Mouse (Mus musculus) kidney, postnatal 4 days (tissue): ENCODE data around the gene Wbp1.

Experiments used
- DNase-seq, 2 experiments: peaks; one replicate each; pipeline ENCODE4 v3.0.0; 2021; ENCODE audit warnings: mixed read lengths in 2 of 2

The Wbp1 gene

DNA sequence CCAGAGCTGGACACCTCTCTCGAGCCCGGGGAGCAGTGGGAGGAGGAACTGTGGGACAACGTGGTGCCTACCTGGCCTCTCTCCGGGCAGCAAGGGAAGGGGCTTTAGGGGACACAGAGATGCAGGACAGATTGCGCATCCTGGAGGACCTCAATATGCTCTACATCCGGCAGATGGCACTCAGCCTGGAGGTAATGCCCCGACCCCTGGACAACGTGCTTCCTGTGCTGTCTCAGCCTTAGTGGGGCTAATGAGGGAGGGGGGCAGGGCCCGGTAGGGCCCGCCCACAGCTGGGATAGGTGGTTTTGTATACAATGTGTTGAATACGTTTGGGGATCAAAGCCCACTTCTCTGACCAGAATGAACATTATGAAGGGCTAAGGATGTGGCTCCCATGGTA, 16.7 kb upstream of the Wbp1 start:
- DNase-seq: peak; percentile 64 to 77

DNA sequence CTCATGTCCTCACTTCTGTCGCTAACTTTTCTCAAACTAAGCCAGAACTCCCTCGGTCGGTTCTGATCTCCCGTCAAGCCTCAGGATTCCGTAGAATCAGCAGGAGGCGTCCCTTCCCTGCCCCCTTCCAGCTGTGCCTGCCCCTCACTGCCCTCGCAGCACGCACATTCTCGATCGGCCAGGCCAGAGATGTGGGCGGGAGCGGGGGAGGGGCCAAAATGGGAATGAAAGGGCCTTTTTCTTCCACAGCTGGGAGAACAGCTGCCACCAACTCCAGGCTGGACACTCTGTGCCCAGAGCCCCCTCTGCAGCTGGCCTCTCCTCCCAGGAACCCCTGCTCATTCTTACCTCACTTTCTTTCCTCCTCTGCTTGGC, 16.2 kb upstream of the Wbp1 start:
- peak; percentile 97 for DNase-seq

DNA sequence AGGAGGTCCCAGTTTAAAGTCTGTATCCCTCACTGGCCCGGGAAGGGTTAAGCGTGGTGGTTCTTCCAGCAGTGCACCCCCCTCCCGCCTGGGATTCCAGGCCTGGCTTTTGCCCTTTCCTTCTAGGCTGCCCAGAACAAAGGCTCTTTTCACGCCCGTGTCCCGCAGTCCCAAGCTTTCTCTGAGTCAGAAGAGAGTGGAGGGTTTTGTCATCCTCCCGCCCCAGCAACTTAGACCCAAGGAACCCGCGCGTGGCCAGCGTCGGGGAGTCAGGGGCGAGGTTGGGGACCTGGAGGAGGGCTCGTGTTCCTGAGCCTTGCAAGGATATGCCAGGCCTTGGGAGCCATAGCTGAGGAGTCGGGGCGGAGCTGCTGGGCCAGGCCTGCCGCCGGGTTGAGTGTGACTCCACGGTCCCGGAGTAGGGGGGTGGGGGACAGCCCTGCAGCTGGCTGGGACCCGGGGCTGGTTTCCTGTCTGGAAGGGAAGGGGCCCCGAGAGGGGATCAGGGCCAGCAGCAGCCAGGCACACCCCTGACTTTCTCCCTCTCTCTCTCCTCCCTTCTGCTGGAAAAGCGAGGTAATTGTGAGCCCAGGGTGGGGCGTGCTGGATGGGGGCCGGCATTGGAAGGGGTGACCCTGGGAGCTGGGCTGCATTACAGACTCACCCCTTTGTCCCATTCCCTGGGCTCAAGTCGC, 15.7 kb upstream of the Wbp1 start:
- DNase-seq: peak; percentile 82 to 91

DNA sequence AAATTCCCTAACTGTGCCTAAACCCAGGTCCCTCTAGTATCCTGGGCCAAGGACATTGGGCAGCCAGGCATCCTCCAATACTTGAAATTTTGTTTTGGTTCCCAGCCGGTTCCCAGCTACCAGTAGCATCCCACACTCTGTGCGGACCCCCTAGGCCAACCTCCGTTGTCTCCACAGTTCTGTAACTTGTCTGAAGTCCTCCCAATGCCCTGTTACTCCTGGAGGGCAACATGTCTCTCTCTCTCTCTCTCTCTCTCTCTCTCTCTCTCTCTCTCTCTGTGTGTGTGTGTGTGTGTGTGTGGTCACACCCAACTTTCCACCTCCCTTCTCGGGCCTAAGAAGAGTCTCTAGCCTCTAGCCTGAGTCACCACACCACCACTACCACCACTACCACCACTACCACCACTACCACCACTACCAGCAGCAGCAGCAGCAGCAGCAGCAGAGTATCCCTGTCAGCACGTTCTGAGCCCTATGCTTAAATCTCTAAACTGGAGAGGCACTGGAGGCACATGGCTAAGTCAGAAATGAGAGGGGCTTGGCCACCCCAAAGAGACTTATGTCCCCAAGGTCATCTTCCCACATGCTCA, 15.0 kb upstream of the Wbp1 start:
- DNase-seq: no peak

DNA sequence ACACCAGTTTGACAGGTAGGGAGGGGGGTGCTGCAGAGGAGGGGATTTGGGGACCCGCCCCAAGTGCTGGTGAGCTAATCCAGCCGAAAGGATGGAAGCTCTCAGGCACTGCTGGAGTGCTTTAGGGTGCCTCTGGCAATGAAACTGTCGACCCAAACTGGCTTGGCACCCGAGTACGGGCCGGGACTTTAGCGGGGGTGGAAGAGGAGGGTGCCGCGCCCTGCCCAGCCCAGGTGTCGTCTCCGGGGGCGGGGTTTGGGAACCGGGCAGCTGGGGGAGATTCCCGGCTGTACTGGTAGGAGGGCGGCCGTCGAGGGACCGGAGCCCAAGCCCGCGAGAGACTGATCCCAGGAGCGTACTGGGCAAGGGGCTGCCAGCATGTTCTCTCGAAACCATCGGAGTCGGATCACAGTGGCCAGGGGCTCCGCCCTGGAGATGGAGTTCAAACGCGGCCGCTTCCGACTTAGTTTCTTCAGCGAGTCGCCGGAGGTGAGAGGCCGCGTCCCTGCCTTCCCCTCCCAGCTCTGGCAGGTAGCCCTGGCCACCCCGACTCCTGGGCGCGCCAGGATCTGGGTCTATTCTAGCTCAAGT, 14.3 kb upstream of the Wbp1 start:
- DNase-seq: peak; percentile 63 to 76

DNA sequence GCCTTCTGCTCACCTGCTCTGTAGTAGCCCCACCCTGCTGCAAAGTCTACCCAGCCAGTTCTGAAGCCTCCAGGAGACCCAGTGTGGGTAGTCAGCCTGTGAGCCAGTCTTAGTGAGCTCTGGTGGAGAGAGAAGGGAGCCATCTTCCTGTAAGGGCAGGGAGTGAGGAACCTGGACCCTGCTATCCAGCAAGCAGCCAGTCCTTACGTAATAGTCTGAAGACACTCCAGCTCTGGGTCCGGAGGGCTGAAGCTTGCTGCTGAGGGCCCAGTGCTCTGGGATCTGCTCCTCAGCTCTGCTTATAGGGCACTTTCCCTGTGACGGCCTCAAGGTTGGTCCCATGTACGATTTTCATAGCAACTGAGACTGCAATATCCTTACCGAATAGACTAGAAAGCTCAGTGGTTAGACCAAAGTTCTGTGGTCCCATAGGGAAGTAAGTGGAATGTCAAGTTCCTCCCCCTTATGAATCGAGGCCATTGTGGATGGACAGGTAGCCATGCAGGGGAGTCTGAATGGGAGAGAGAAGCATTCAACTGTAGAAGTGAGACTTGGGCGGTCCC, 13.7 kb upstream of the Wbp1 start, which contains the start of gene Rtkn:
Gene Rtkn (plus strand): TSS at position 513 of the 563 bp plus-strand sequence.
- peak in 1 of 2 experiments; percentile 38 for DNase-seq

DNA sequence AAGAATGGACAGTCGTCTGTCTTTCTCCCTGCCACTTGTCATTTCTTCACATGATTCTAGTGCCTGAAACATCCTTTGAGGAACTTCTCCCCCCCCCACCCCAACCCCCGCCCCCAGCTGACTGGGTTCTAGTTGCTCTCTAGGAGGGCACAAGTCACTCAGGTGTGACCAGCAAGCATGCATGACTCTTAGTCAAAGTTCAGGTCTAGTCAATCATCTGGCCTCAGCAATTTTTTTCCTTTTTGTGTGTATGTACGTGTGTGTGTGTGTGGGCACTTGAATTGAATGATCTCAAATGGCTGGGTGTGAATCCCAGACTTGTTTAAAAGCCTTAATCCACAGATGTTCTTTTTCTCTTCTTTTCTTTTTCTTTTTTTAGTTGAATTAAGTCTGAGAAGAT, 12.9 kb upstream of the Wbp1 start:
- no peak for DNase-seq

DNA sequence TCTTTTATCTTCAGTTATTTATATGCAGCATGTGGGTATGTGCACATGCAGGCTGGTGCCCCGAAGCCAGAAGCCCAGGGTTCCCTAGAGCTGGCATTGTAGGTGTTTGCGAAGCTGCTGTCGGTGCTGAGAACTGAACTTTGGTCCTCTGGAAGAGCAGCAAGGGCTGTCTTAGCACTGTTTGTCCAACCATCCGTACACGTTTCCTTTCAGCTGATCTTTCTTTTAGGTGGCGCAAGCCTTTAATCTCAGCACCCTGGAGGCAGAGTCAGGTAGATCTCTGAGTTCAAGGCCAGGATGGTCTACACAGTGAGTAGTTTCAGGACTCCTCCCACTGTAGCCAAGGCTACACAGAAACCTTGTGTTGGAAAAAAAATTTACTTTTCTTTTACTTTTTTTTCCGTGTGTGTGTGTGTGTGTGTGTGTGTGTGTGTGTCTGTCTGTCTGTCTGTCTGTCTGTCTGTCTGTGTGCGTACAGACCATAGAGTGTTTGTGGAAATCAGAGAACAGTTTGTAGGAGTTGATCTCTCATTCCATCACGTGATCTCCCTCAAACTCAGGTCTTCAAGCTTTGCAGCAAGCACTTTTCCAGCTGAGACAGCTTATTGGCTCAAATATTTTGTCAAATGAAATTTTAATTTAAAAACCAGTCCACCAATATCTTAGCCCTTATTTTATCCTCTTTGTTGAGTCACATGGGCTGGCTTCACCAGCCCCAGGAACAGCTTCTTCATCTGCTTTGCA, 11.0 kb upstream of the Wbp1 start:
- no peak for DNase-seq

DNA sequence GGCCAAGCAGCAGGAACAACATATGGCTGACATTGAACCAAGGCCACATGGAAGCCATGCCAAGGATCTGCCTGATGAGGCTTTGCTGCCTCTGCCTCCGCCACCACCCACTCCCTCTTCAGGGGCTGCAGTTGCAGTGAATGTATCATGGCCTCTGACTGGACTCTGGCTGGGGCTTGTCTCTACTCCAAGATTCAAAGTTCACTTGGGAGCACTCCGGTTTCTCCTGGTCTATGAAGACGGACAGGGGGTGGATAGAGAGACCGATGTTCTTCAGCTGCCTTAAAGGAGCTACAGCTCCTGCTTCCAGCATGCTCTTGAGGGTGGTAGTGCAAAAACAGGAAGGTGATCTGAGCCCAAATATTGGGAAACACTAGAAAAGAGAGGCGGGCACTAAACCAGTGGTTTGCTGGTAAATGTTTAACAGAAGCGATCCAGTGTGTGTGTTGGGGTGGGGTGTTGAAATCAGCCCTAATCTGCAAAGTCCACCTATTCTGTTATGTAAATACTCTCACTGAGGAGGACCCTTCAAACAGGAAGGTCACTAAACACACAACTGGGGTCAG, 10.2 kb upstream of the Wbp1 start:
- peak; percentile 49 to 67 for DNase-seq

DNA sequence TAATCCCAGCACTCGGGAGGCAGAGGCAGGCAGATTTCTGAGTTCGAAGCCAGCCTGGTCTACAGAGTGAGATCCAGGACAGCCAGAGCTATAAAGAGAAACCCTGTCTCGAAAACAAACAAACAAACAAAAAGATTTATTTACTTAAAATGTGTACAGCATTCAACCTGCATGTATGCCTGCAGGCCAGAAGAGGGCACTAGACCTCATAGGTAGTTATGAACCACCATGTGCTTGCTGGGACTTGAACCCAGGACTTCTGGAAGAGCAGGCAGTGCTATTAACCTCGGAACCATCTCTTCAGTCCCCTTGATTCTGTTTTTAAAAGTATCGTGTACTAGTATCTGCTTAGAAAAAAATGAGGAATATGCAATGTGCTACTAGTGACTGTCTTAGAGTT, 6.1 kb upstream of the Wbp1 start:
- no peak for DNase-seq

DNA sequence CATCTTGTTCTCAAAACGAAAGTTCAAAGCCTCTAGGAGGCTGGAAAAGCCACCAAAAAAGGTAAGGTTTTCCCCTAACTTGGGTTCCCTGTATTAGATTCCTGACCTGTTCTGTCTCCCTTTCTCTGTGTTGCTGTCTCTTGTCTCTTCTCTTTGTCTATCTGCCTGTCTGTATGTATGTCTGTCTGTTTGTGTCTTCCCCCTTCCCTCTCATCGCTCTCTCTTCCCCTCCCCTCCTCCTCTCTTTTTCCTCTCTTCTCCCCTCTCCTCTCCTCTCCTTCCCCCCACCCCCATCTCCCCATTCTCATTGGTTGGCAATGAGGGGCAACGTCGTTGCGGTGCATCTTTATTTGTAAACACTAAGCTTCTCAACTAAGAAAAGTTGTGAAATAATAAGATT, 4.0 kb upstream of the Wbp1 start, which contains the start of gene Ino80b:
Gene Ino80b (minus strand): TSS at position 101 of the 400 bp plus-strand sequence.
- DNase-seq: no peak

DNA sequence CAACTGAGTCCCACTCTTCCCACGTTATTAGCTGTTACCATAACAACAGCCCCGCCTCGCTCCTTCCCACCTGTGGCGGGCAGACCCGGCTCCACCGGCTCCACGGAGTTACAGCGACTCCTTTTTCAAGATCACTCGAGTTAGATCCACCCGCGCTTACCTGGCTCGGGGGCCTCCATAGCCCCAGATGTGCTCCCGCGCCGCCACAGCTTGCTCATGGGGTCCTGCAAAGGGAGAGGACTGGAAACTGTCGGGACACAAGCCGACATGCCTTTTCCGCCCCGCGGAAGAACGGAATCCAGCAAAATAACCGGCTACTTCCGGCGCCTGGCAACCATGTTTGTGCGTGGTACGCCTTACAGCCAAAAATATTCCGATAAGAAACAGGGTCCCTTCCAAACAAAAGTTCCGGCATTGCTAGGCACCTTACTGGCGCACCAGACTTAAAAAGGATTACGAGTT, 3.5 kb upstream of the Wbp1 start:
- DNase-seq: peak; percentile 92 to 95

DNA sequence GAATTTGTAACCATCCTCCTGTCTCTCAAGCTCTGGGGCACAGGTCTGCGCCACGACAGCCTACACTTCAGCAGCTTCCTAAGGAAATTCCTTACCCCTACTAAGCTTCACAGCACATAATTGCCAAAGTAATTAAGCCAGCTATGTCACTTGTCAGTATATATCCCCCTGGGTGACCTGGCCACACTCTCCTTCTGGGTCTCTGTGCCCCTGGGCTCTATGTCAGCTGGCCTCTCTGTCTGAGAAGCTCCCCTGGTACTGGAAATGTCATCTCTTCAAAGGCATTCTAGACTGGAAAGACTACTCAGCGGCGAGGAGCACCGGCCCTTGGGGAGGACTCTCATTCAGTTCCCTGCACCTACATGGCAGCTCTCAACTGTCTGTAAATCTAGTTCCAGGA, 1.6 kb upstream of the Wbp1 start:
- DNase-seq: no peak

DNA sequence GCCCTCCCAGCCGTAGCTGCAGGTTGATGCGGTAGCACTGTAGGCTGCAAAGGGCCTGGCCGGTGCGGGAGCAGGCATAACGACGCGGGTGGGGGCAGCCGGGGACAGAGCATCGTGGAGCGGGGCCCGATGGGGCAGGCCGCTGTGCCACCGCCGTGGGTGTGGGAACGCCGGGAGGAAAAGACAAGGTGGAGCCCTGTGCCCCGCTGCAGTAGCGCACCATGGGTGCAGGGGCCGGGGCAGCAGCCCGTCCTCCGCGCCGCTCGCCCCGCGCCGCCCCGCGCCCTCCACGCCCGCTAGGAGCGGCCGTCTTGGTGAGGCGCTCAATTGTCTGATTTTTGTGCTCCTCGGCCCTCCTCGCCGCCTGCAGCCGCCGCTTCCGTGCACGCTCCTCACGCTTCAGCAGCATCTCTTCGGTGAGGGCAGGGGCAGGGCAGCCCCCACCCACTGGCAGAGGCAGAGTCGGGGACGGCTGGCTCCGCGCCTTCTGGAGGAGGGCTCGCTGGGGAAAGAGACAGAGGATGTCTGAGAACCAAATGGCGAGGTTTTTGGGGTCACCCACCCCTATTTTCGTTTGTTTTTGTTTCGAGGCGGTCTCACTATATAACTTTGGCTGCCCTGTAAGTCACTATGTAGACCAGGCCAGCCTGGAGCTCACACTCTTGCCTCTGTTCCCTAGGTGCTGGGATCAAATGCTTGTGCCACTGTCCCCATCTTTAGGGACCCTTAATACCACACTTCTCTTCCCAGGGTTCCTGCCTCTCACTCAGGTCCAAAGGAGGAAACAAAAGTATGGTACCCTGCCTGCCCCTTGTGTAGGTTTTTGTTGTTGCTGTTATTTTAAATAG, 728 bp upstream of the Wbp1 start:
- DNase-seq: peak; percentile 48 to 62

DNA sequence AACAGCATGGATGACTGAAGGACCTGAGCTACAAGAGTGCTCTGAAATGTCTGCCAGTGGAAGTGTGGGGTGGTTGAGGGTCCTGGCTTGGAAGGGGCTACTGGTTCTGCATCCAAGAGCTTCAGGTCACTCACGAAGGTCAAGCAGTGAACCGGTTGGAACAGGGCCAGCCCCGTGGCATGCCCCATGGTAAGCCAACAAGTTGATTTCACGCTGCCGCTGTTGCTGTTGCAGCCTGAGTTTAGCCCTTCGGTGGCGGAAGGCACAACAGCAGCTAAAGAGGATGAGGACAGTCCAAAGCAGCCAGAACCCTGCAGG, 1.7 kb downstream of the Wbp1 start:
- peak; percentile 48 to 59 for DNase-seq

DNA sequence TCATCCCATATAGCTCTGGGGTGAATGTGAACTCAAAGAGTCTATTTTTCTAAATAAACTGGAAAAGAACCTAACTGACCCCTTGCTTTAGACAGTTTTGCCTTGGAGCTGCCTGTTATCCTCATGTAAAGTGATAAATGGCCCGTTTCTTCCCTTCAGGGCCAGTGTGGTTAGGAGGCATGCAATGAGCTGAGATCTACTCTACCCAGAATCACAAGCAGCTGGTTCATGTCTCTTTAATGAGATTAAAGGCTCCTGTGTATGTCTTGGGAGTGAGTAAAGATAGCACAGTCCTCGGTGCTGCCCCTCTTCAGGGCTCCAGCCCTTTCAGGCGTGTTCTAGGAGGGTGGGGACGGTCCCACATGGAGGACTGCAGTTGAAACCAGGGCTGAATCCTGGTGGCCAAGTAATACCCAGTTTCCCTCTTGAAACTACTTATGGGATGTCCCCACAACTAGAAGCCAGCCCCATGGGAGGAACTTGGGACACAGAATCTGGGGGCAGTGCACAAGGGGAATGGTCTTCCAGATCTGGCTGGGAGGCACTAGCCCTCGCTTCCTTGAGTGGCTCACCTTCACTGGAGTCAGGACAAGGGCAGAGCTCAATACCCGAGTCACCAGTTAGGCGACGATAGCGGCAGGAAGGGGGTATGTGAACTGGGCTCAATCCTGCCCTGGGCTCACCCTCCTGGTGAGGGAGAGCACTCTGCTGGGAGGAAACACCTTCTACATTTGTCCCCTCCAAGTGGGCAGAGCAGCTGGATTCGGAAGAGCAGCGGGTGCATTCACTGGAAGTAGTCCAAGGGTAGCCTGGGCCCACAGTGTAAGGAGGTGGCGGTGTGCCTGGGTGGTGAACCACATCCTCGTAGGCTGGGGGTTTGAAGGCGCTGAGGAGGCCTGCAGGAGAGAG, 2.3 kb downstream of the Wbp1 start:
- peak in 1 of 2 experiments; percentile 3 for DNase-seq

DNA sequence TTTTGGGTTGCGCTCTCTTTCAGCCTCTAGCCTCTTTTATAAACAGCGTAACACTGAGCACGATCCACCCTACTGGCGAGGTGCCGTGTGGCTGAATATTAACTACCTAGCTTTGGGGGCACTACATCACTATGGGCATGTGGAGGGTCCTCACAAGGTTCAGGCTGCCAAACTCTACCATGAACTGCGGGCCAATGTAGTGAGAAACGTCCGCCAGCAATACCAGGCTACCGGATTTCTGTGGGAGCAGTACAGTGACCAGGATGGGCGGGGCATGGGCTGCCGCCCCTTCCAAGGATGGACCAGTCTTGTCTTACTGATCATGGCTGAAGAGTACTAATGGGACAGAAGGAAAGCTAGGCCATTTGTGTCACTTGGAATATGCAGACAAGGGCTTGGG, 3.0 kb downstream of the Wbp1 start:
- DNase-seq: peak in 1 of 2 experiments; percentile 11

DNA sequence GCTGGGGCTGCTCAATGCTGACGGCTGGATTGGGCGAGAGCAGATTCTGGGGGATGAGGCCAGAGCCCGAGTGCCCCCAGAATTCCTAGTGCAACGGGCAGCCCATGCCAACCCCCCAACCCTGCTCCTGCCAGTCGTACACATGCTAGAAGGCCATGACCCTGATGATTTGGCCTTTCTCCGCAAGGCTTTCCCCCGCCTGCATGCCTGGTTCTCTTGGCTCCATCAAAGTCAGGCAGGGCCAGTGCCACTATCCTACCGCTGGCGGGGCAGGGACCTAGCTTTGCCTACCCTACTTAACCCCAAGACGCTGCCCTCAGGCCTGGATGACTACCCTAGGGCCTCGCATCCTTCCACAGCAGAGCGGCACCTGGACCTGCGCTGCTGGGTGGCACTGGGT, 3.7 kb downstream of the Wbp1 start:
- peak in 1 of 2 experiments; percentile 11 for DNase-seq

DNA sequence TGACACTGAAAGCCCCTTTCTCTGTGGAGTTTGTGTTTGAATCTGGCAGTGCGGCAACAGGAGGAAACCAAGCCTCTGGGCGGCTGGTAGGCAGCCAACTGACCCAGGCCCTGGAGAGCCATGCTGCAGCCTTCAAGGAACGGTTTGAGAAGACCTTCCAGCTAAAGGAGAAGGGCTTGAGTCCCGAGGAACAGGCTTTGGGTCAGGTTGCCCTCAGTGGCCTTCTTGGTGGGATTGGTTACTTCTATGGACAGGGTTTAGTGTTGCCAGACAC, 4.3 kb downstream of the Wbp1 start:
- peak in 1 of 2 experiments; percentile 5 for DNase-seq

DNA sequence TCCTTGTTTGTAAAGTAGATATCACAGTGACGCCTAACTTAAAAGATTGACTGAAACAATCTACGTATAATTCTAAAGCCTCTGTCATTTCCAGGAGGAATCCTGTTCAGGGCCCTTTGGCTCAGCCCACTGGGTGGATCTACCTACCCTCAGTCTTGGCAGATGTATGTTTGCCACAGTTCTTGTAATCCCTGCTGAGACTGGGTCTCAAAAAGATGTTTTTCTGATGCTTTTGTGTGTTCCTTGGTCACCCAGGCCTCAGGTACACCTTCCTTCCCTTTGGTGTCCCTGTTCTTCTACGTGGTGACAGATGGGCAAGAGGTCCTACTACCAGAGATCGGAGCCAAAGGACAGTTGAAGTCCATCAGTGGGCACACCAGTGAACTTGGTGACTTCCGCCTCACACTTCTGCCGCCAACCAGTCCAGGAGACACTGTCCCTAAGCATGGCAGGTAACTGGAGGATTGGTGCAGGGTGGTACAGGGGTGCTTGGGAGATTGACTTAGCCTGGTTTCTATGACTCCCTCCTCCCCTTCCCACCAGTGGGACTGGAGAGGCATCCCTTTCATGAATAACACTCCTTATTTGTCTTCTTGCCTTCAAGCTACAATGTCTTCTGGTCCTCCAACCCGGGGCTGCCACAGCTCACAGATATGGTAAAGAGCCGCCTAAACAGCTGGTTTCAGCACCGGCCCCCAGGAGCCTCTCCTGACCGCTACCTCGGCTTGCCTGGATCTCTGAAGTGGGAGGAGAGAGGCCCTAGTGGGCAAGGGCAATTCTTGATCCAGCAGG, 4.8 kb downstream of the Wbp1 start:
- no peak for DNase-seq
